Mouse (Mus musculus) lung, postnatal 14 days (tissue): ENCODE measurements around the gene Kdm4d.
A peak's percentile ranks its signal among the peaks of the same experiment; 100 is the strongest.
"Not testable (repeated sequence)": the region's sequence is repeated elsewhere in the genome, so short reads cannot be mapped to it uniquely, and the experiment has no call there.

Source experiments
- DNase-seq: peaks from one replicate; pipeline ENCODE4 v3.0.0; 2021

Kdm4d gene

GRCm38 (mm10) chr9:14500023-14500915 is at the start of gene Kdm4d, which contains the start of gene Cwc15:
Kdm4d (minus strand) TSS chr9:14500482.
Cwc15 (plus strand) TSS chr9:14500617.
- DNase-seq: peak; percentile 94

DNA sequence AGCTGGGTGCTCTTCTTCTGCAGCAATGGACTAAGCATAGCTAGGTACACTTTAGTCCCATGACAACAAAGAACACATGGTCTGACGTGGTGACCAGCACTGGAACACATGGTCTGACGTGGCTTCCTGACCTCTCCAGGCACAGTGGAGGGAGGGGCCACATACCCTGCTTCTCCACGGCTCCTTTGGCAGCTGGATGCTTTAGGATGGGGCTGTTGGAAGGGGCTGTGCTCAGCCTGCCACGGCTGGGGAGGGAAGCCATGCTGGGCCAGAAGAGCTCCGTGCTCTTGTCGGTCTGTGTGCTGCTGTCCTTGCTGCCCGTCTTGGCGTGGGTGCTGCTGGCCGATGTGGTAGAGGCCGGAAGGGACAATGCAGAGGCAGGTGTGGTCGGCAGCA is 48.1 kb upstream of the Kdm4d start:
- DNase-seq: no peak

GRCm38 (mm10) chr9:14547584-14548365 is 47.5 kb upstream of the Kdm4d start:
- DNase-seq: peak; percentile 26

GRCm38 (mm10) chr9:14544034-14544757 is 43.9 kb upstream of the Kdm4d start:
- peak; percentile 30 for DNase-seq

DNA sequence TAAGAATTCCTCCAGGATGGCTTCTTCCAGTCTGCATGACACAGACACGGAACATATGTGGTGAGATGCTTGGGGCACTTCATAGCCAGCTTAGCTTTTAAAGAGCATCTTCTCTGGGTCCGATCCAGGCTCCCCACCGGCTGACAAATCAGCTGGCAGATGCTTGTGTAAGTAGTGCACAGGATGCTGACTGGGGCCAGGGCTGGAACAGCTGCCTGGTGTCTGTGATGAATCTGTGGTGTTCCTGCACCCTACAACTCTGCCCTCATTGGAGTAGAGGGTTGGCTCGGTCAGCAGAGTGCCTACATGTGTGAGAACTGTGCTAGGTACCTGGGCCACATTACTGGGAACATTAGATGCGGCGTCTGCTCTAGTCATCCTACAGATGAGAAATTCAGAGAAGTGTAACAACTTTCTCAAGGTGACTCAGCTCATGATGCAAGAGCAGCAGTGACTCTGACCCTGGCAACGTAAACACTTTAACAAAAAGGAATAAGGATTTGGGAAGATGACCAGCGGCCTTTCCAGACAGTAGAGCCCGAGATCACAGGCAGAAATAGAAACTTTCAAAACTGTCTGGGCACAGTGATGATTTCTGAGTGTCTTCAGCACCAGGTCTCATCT is 34.7 kb upstream of the Kdm4d start:
- no peak for DNase-seq

- no peak for DNase-seq
Observed at GRCm38 (mm10) chr9:14533659-14534058, 33.4 kb upstream of the Kdm4d start.

- DNase-seq: no peak
Observed at GRCm38 (mm10) chr9:14532283-14532682, 32.0 kb upstream of the Kdm4d start.

GRCm38 (mm10) chr9:14530004-14530403 is 29.7 kb upstream of the Kdm4d start:
- no peak for DNase-seq

- DNase-seq: peak; percentile 85
Observed at GRCm38 (mm10) chr9:14523408-14524043, 23.2 kb upstream of the Kdm4d start.

DNA sequence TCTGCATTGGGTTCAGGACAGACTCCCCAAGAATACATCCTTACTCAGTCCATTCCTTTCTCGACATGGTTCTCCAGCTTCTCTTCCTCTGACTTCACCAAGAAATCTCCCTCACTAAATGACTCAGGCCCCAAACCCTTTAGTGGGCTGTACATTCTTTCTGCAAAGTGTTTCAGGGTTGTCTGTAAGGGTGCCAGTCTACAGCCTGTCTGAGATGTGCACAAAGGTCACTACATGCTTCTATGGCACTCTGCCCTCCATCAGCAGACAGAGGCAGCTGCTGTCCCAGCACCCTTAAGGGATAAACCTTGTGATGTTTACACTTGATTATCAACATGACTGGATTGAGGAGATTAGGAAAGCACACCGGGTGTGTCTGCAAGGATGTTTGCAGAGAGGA is 21.4 kb upstream of the Kdm4d start:
- DNase-seq: no peak

- peak; percentile 19 for DNase-seq
Observed at GRCm38 (mm10) chr9:14520971-14521670, 20.8 kb upstream of the Kdm4d start.

GRCm38 (mm10) chr9:14518105-14518504 is 17.8 kb upstream of the Kdm4d start:
- no peak for DNase-seq

DNA sequence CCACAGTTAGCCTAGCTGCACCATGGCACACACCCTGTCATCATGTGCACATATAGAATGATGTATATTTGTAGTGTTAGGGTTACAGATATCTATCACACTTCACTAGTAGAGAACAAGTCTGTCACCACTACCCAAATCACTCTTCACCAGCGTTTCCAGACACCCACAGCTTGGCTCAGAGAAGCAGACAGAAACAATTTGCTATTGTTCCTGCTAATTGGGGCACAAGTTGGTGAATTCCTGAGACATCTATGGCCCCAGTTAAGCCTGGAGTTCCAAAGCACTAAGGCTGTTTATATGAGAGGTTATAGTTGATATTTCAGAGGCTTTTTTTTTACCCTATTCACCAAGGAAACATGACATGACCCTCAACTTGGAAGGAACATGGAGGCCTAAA is 17.0 kb upstream of the Kdm4d start:
- DNase-seq: no peak

DNA sequence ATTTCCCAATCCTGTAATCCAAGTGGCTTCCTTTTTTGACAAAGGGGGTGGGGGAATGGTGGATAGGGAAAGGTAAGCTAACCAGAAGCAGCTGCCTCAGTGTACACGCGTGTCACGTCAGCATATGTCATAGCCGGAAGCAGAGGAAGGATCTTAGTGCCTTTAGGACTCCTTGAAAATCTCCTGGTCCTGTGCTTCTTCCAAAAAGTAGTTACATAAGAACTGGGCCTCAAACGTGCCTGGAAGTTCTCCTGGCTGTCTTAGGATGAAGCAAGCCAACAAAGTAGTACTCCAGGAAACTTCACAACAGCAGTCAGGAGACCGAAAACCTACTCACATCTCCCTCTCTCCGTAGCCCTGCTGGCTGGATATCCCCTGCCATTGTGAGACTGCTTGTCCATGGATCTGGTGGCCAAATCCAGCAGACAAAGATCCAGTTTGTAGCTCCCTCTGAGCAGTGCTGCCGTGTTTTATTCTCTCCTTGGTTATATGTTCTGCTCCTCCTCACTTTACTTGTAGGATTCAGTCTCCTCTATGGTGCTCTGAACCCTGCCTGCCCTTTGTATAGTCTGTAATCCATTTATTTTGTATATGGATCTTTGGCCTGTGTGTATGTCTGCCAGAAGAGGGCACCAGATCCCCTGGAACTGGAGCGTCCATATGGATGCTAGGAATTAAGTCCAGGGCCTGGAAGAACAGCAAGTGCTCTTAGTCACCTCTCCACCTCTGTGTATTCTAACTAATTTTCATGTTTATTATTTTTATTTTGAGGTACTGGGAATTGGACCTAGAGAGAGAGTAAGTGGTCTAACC is 12.6 kb upstream of the Kdm4d start:
- peak; percentile 57 for DNase-seq

GRCm38 (mm10) chr9:14500916-14501424 is 688 bp upstream of the Kdm4d start:
- no peak for DNase-seq

- no peak for DNase-seq
Observed at GRCm38 (mm10) chr9:14498896-14499705, 1.2 kb downstream of the Kdm4d start.

GRCm38 (mm10) chr9:14463668-14464067 is 36.6 kb downstream of the Kdm4d start:
- not testable (repeated sequence) for DNase-seq

DNA sequence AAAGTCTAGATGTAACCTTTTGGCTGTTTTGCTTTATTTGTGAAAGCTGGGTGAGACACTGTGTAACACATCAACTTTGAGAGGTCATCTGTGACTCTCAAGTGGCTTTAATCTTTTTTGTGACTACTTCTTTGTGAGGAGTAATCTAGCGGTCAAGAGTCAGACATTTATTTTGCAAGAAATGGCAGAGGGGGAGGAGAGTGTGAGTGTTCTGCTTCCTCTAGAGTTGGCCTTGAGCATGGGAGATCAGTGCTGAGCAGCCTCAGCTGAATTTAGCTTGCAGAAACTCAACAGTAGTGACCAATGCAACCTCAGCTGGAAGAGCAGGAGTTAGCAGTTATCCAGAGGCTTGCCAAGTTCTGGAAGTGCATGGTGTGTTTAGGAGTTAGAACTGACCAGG is 37.7 kb downstream of the Kdm4d start:
- not testable (repeated sequence) for DNase-seq

DNA sequence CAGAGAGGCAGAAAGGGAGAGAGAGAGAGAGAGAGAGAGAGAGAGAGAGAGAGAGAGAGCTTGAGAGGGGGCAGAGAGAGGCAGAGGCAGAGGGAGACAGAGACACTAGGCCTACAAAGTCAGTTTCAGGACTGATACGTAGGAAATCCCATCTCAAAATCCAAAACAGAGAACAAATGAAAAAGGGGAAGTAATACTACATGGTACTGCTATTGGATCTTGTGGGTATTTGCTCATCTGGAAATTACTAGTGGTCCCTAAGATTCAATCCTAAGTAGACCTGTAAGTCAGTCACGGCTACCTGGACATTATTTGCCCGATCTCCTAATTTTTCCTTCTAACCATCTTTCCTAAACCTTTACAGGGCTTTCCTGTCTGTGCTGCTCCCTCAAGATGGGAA is 44.0 kb downstream of the Kdm4d start:
- DNase-seq: no peak
